Mouse (Mus musculus) embryonic facial prominence, embryonic 14.5 days (tissue): Measurements from ENCODE around the gene Snapc1. TPM values are rescaled to one million over a fixed set of nuclear protein-coding genes. Genes with fewer than 3 reads are reported as not detected.

Source experiments
- ATAC-seq: fragments of 200-750 bp; cut with Nextera tagmentation; 2 replicates; pipeline ENCODE4 v1.8.0; 2017; ENCODE audit warnings: low read depth, moderate number of reproducible peaks, moderate TSS enrichment
- DNase-seq: peaks from one replicate; pipeline ENCODE4 v3.0.0-alpha.2; 2015; ENCODE audit warnings: low spot score
- H3K27ac ChIP-seq: fragments of 300-500 bp; sonication (generic); replicated peaks from 2 replicates; pipeline ENCODE4 v1.5.1; 2014; ENCODE audit warnings: low read depth, mild to moderate bottlenecking, low read length, moderate library complexity
- H3K27me3 ChIP-seq: fragments of 300-500 bp; sonication (generic); replicated peaks from 2 replicates; pipeline ENCODE4 v1.6.1; 2014; ENCODE audit warnings: low read length; ENCODE audit not compliant: control insufficient read depth, insufficient read depth
- H3K36me3 ChIP-seq: fragments of 300-500 bp; sonication (generic); 2 replicates; pipeline ENCODE4 v1.6.1; 2014; ENCODE audit warnings: low read length, mixed read lengths; ENCODE audit not compliant: control insufficient read depth, insufficient read depth
- H3K4me1 ChIP-seq: fragments of 300-500 bp; sonication (generic); 2 replicates; pipeline ENCODE4 v1.6.1; 2014; ENCODE audit warnings: antibody characterized with exemption, low read length; ENCODE audit not compliant: control insufficient read depth, insufficient read depth
- H3K4me2 ChIP-seq: fragments of 300-500 bp; sonication (generic); 2 replicates; pipeline ENCODE4 v1.6.1; 2014; ENCODE audit warnings: low read depth, mild to moderate bottlenecking, low read length, moderate library complexity, mixed read lengths
- H3K4me3 ChIP-seq: fragments of 300-500 bp; sonication (generic); 2 replicates; pipeline ENCODE4 v1.5.1; 2014; ENCODE audit warnings: low read depth, mild to moderate bottlenecking, low read length
- H3K9ac ChIP-seq: fragments of 300-500 bp; sonication (generic); 2 replicates; pipeline ENCODE4 v1.6.1; 2014; ENCODE audit warnings: low read depth, mild to moderate bottlenecking, low read length, moderate library complexity, mixed read lengths
- H3K9me3 ChIP-seq: fragments of 300-500 bp; sonication (generic); 2 replicates; pipeline ENCODE4 v1.6.1; 2016; ENCODE audit warnings: low read length; ENCODE audit not compliant: control insufficient read depth
- WGBS: fragments of 180-500 bp; shearing (Covaris S2); extraction: QIAGEN DNeasy Blood & Tissue Kit; methylation state at CpG from one replicate; pipeline ENCODE4 v1.1.7; 2014; 5-methylcytosine and 5-hydroxymethylcytosine counted together
- polyA plus RNA-seq: library from polyadenylated mRNA; unstranded; fragments of >200 nt; fragmentation: Nextera tagmentation; extraction: Ambion mirVana; gene quantifications from 2 replicates; pipeline ENCODE4 v1.2.1, GENCODE M21; 2014

Snapc1 gene
- polyA plus RNA-seq, 1 experiment from 2014 or later: 17.8 TPM

GRCm38 (mm10) chr12:73949318-73950058 is 14.8 kb upstream of the Snapc1 start:
- Histone ChIP-seq H3K27me3 (no peaks in the 10 kb centered on the region), H3K36me3 (peaks cover 27% of the 10 kb centered on the region), H3K4me2 (peak overlapping the region; percentile 72), H3K4me3 (peak overlapping the region; percentile 35), H3K9me3 (no peaks in the 10 kb centered on the region), H3K9ac (peak overlapping the region; percentile 48; the same call in 1 of the 2 replicates), H3K4me1 (peaks cover 3% of the 10 kb centered on the region; the same call in 1 of the 2 replicates), H3K27ac (peak overlapping the region; percentile 52)
- WGBS: 8% methylated on average over 40 of the region's 46 CpGs
- peak; percentile 75 for DNase-seq
- peak; percentile 88 for ATAC-seq

GRCm38 (mm10) chr12:73952879-73953278 is 11.4 kb upstream of the Snapc1 start:
- Histone ChIP-seq H3K27me3 (no peaks in the 10 kb centered on the region), H3K4me1 (peaks cover 3% of the 10 kb centered on the region; the same call in 1 of the 2 replicates), H3K9ac (peak overlapping the region; percentile 56), H3K27ac (no peak overlapping the region), H3K36me3 (peaks cover 7% of the 10 kb centered on the region; the same call in 1 of the 2 replicates), H3K4me3 (peak overlapping the region; percentile 38), H3K9me3 (no peaks in the 10 kb centered on the region), H3K4me2 (peak overlapping the region; percentile 59)
- DNase-seq: peak; percentile 82
- ATAC-seq: peak; percentile 66
- WGBS: 7% methylated on average over 15 of the region's 15 CpGs

GRCm38 (mm10) chr12:73953420-73954186 is 10.7 kb upstream of the Snapc1 start:
- Histone ChIP-seq H3K4me2 (peak overlapping the region; percentile 59), H3K4me3 (peak overlapping the region; percentile 38), H3K4me1 (peaks cover 3% of the 10 kb centered on the region; the same call in 1 of the 2 replicates), H3K9me3 (no peaks in the 10 kb centered on the region), H3K27ac (no peak overlapping the region), H3K27me3 (no peaks in the 10 kb centered on the region), H3K9ac (peak overlapping the region; percentile 56), H3K36me3 (0 out of 2 replicates have a peak, but pooled peaks cover 1% of the 10 kb centered on the region)
- WGBS: 38% methylated on average over 14 of the region's 14 CpGs
- DNase-seq (no peak), ATAC-seq (no peak)

GRCm38 (mm10) chr12:73954785-73955184 is 9.5 kb upstream of the Snapc1 start:
- DNase-seq: no peak
- Histone ChIP-seq H3K4me2 (no peak overlapping the region), H3K36me3 (no peaks in the 10 kb centered on the region), H3K4me3 (no peak overlapping the region), H3K9me3 (no peaks in the 10 kb centered on the region), H3K9ac (no peak overlapping the region), H3K27me3 (no peaks in the 10 kb centered on the region), H3K27ac (no peak overlapping the region), H3K4me1 (0 out of 2 replicates have a peak, but pooled peaks cover under 1% of the 10 kb centered on the region)
- 68% methylated on average over 5 of the region's 5 CpGs for WGBS
- ATAC-seq: no peak

GRCm38 (mm10) chr12:73957676-73958075 is 6.6 kb upstream of the Snapc1 start:
- no peaks in the 10 kb centered on the region for H3K9me3 ChIP-seq
- no peak for ATAC-seq
- WGBS: 81% methylated on average over 3 of the region's 3 CpGs

GRCm38 (mm10) chr12:73958830-73959229 is 5.5 kb upstream of the Snapc1 start:
- no peaks in the 10 kb centered on the region for H3K4me1 ChIP-seq
- no peak overlapping the region for H3K4me3 ChIP-seq
- WGBS: 84% methylated on average over 2 of the region's 2 CpGs
- H3K36me3 ChIP-seq: no peaks in the 10 kb centered on the region
- no peaks in the 10 kb centered on the region for H3K27me3 ChIP-seq
- DNase-seq (no peak), ATAC-seq (no peak)
- no peak overlapping the region for H3K9ac ChIP-seq
- no peaks in the 10 kb centered on the region for H3K9me3 ChIP-seq
- H3K27ac ChIP-seq: no peak overlapping the region
- no peak overlapping the region for H3K4me2 ChIP-seq

More at GRCm38 (mm10) chr12:73957676-73958075, 6.6 kb upstream of the Snapc1 start:
- no peak for DNase-seq
- Histone ChIP-seq H3K27ac (no peak overlapping the region), H3K27me3 (no peaks in the 10 kb centered on the region), H3K9ac (no peak overlapping the region), H3K4me2 (no peak overlapping the region), H3K36me3 (no peaks in the 10 kb centered on the region), H3K4me1 (no peaks in the 10 kb centered on the region), H3K4me3 (no peak overlapping the region)

GRCm38 (mm10) chr12:73969142-73969541 is 4.9 kb downstream of the Snapc1 start:
- Histone ChIP-seq H3K36me3 (peaks cover 58% of the 10 kb centered on the region), H3K27me3 (no peaks in the 10 kb centered on the region), H3K27ac (no peak overlapping the region), H3K9ac (no peak overlapping the region), H3K4me1 (peaks cover 6% of the 10 kb centered on the region; the same call in 1 of the 2 replicates), H3K4me2 (no peak overlapping the region), H3K9me3 (peaks cover 10% of the 10 kb centered on the region; the same call in 1 of the 2 replicates), H3K4me3 (no peak overlapping the region)
- DNase-seq: no peak
- ATAC-seq: no peak
- 96% methylated on average over 8 of the region's 8 CpGs for WGBS

GRCm38 (mm10) chr12:73974584-73974983 is 10.3 kb downstream of the Snapc1 start:
- Histone ChIP-seq H3K4me1 (no peaks in the 10 kb centered on the region), H3K9ac (no peak overlapping the region), H3K27ac (no peak overlapping the region), H3K4me2 (no peak overlapping the region), H3K4me3 (no peak overlapping the region), H3K27me3 (no peaks in the 10 kb centered on the region), H3K36me3 (peaks cover 88% of the 10 kb centered on the region), H3K9me3 (peaks cover 10% of the 10 kb centered on the region; the same call in 1 of the 2 replicates)
- no peak for ATAC-seq
- WGBS: 85% methylated on average over 6 of the region's 6 CpGs
- DNase-seq: no peak
